In the genomic region with DNA sequence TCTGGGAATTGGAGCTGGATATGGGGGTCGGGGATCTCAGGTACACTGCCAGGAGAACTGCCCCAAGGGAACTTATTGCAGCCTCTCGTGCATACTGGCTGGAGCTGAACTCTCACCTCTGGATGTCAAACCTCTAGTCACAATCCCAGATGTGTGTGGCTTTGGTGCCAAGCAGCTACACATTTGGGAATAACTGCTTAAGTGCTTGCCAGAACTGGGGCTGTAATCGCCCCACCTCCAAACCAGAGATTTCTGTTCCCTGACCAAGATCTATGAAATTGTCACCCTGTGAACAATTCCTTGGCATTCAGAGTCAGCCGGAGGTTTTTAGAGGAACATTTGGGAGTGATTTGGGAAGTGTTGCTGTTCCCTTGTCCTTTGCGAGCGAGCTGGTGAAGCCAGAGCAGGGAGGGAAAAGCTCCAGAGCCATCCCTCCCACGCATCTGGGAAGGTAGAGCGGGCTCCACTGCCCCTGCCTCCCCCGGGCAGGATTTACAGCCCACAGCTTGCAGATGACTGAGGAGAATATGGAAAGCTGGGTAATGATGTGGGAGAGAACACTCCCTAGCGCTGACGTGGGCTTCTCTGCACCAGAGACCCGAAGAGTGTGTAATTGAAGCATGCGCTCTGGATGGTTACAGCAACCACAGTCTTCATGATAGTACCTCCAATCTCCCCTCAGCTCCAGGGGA, we compare ENCODE assay signal across 7 mouse cellular contexts.
A peak's percentile ranks its signal among the peaks of the same experiment; 100 is the strongest.
DNase-seq lines count a peak whose midpoint lies in the region; ATAC-seq and TF ChIP-seq lines count a peak whose summit lies in the region.

No protein-coding gene starts in this region.

- H3K4me2 ChIP-seq in liver, postnatal 0 days (ENCODE audit: low read depth, low read length), result no peak overlapping the region

- H3K36me3 ChIP-seq in liver, postnatal 0 days (replicated peaks; ENCODE audit: insufficient read depth, low read length), result no peaks in the 10 kb centered on the region

- H3K4me1 ChIP-seq in liver, postnatal 0 days (ENCODE audit: insufficient read depth), result no peaks in the 10 kb centered on the region

- DNase-seq in liver, result peak; percentile 26
- DNase-seq in liver, postnatal 0 days, result no peak
- DNase-seq in gastrocnemius, adult 18-20 months (ENCODE audit: low spot score), result peak; percentile 69
- DNase-seq in heart, postnatal 25 days (ENCODE audit: low spot score), result peak; percentile 23
- DNase-seq in right cerebral cortex, postnatal 36 days (ENCODE audit: low spot score in 2 of 2), result peak; percentile 46 to 70
- DNase-seq in Muller cell, postnatal 12 days (ENCODE audit: inconsistent ontology term), result no peak

- H3K9me3 ChIP-seq in liver, postnatal 0 days (ENCODE audit: low read length), result no peaks in the 10 kb centered on the region

- intact Hi-C loops in heart, postnatal 25 days (cut with DNase I), result no loop called here

- H3K9ac ChIP-seq in liver, postnatal 0 days (replicated peaks), result no peak overlapping the region

- no peak for TF ChIP-seq CTCF in liver, postnatal 0 days (IDR thresholded peaks at IDR 0.05; ENCODE audit: low read depth)

- 68% methylated on average over 13 of the region's 13 CpGs for WGBS in liver, postnatal 0 days (ENCODE audit: insufficient replicate concordance)

- no peak overlapping the region for H3K4me3 ChIP-seq in liver, postnatal 0 days (ENCODE audit: low read depth, low read length)

- H3K27me3 ChIP-seq in liver, postnatal 0 days (ENCODE audit: insufficient read depth, low read length), result no peaks in the 10 kb centered on the region

- H3K27ac ChIP-seq in liver, postnatal 0 days (ENCODE audit: low read depth), result no peak overlapping the region

- TF ChIP-seq EP300 in liver, postnatal 0 days (IDR thresholded peaks at IDR 0.05; ENCODE audit: low read depth), result no peak

- ATAC-seq in liver, postnatal 0 days, result no peak
- ATAC-seq in cerebellum, adult (ENCODE audit: insufficient number of reproducible peaks, low FRiP score, low TSS enrichment), result no peak

Comparison
In these comparisons a context has a peak if more than half of its experiments do, and no peak if none do; other contexts are left out.
1. DNase-seq: peak in liver (single experiment), gastrocnemius, adult 18-20 months (single experiment), heart, postnatal 25 days (single experiment) and right cerebral cortex, postnatal 36 days (2 of 2); none in liver, postnatal 0 days (single experiment) and Muller cell, postnatal 12 days (single experiment).